Mouse (Mus musculus) bone marrow macrophage, adult 2 months (primary cell): Measurements from ENCODE around the gene Anxa9.

Source experiments
- CTCF ChIP-seq: IDR thresholded peaks from 2 replicates; pipeline ENCODE4 v1.5.1; 2012; ENCODE audit warnings: low read depth, mild to moderate bottlenecking, low read length, moderate library complexity
- POLR2A ChIP-seq: IDR thresholded peaks from 2 replicates; pipeline ENCODE4 v1.6.1; 2012; ENCODE audit warnings: mild to moderate bottlenecking, low read depth, low read length, borderline replicate concordance

- no peak for TF ChIP-seq POLR2A
- TF ChIP-seq CTCF = no peak
Observed at GRCm38 (mm10) chr3:95314486-95315093, 7.6 kb upstream of the Anxa9 start, which contains the start of gene Cers2.
